Mouse (Mus musculus) kidney, embryonic 14.5 days (tissue): ENCODE results near the gene Acap1. TPM values are rescaled to one million over a fixed set of nuclear protein-coding genes. Genes with fewer than 3 reads are reported as not detected.

ENCODE experiments used
- ATAC-seq: fragments of 200-750 bp; cut with Nextera tagmentation; 2 replicates; pipeline ENCODE4 v1.8.0; 2017; ENCODE audit warnings: moderate number of reproducible peaks, mild to moderate bottlenecking, moderate TSS enrichment, moderate library complexity; ENCODE audit not compliant: low FRiP score, low TSS enrichment
- H3K27ac ChIP-seq: fragments of 300-500 bp; sonication (generic); 2 replicates; pipeline ENCODE4 v1.5.1; 2014; ENCODE audit warnings: low read depth, mild to moderate bottlenecking, low read length, moderate library complexity, mixed read lengths
- H3K27me3 ChIP-seq: fragments of 300-500 bp; sonication (generic); 2 replicates; pipeline ENCODE4 v1.6.1; 2014; ENCODE audit warnings: mild to moderate bottlenecking, low read length; ENCODE audit not compliant: control insufficient read depth, insufficient read depth
- H3K36me3 ChIP-seq: fragments of 300-500 bp; sonication (generic); 2 replicates; pipeline ENCODE4 v1.6.1; 2014; ENCODE audit warnings: low read length, mixed read lengths; ENCODE audit not compliant: control insufficient read depth, insufficient read depth
- H3K4me1 ChIP-seq: fragments of 300-500 bp; sonication (generic); 2 replicates; pipeline ENCODE4 v1.6.1; 2014; ENCODE audit warnings: low read length, mixed read lengths; ENCODE audit not compliant: control insufficient read depth, insufficient read depth
- H3K4me2 ChIP-seq: fragments of 300-500 bp; sonication (generic); replicated peaks from 2 replicates; pipeline ENCODE4 v1.6.1; 2014; ENCODE audit warnings: low read depth, mild to moderate bottlenecking, low read length
- H3K4me3 ChIP-seq: fragments of 300-500 bp; sonication (generic); 2 replicates; pipeline ENCODE4 v1.5.1; 2014; ENCODE audit warnings: mild to moderate bottlenecking, low read length
- H3K9ac ChIP-seq: fragments of 300-500 bp; sonication (generic); 2 replicates; pipeline ENCODE4 v1.6.1; 2014; ENCODE audit warnings: low read depth, mild to moderate bottlenecking, low read length, moderate library complexity
- H3K9me3 ChIP-seq: fragments of 300-500 bp; sonication (generic); 2 replicates; pipeline ENCODE4 v1.6.1; 2016; ENCODE audit warnings: low read length; ENCODE audit not compliant: control insufficient read depth
- WGBS: fragments of 180-500 bp; shearing (Covaris S2); extraction: QIAGEN DNeasy Blood & Tissue Kit; methylation state at CpG from one replicate; pipeline ENCODE4 v1.1.7; 2014; 5-methylcytosine and 5-hydroxymethylcytosine counted together
- polyA plus RNA-seq: library from polyadenylated mRNA; unstranded; fragments of >200 nt; fragmentation: Nextera tagmentation; extraction: Ambion mirVana; gene quantifications from 2 replicates; pipeline ENCODE4 v1.2.1, GENCODE M21; 2014

The Acap1 gene
- polyA plus RNA-seq, 1 experiment from 2014 or later = 0.28 TPM

GRCm38 (mm10) chr11:69911701-69912100 is 16.4 kb upstream of the Acap1 start:
- H3K36me3 ChIP-seq = peaks cover 87% of the 10 kb centered on the region
- H3K27me3 ChIP-seq = no peaks in the 10 kb centered on the region
- no peak overlapping the region for H3K4me2 ChIP-seq
- H3K4me1 ChIP-seq = peaks cover 18% of the 10 kb centered on the region
- H3K4me3 ChIP-seq = no peak overlapping the region
- WGBS = 95% methylated on average over 6 of the region's 6 CpGs
- no peak for ATAC-seq
- no peaks in the 10 kb centered on the region for H3K9me3 ChIP-seq
- no peak overlapping the region for H3K27ac ChIP-seq
- H3K9ac ChIP-seq = no peak overlapping the region

GRCm38 (mm10) chr11:69910781-69911560 is 15.6 kb upstream of the Acap1 start:
- Histone ChIP-seq H3K4me3 (no peak overlapping the region), H3K9me3 (no peaks in the 10 kb centered on the region), H3K4me1 (peaks cover 13% of the 10 kb centered on the region), H3K9ac (no peak overlapping the region), H3K27me3 (no peaks in the 10 kb centered on the region), H3K4me2 (no peak overlapping the region), H3K36me3 (peaks cover 87% of the 10 kb centered on the region), H3K27ac (no peak overlapping the region)
- ATAC-seq = no peak
- 96% methylated on average over 17 of the region's 17 CpGs for WGBS

GRCm38 (mm10) chr11:69910177-69910576 is 14.8 kb upstream of the Acap1 start:
- no peaks in the 10 kb centered on the region for H3K9me3 ChIP-seq
- H3K4me1 ChIP-seq = peaks cover 11% of the 10 kb centered on the region
- H3K27ac ChIP-seq = no peak overlapping the region
- no peak overlapping the region for H3K4me2 ChIP-seq
- H3K4me3 ChIP-seq = no peak overlapping the region
- no peak overlapping the region for H3K9ac ChIP-seq
- peaks cover 87% of the 10 kb centered on the region for H3K36me3 ChIP-seq
- 94% methylated on average over 8 of the region's 8 CpGs for whole genome bisulfite sequencing
- no peaks in the 10 kb centered on the region for H3K27me3 ChIP-seq
- ATAC-seq = no peak

- Histone ChIP-seq H3K4me3 (no peak overlapping the region), H3K36me3 (peaks cover 89% of the 10 kb centered on the region), H3K9ac (no peak overlapping the region), H3K4me2 (no peak overlapping the region), H3K9me3 (no peaks in the 10 kb centered on the region), H3K4me1 (0 out of 2 replicates have a peak, but pooled peaks cover 4% of the 10 kb centered on the region), H3K27ac (no peak overlapping the region), H3K27me3 (no peaks in the 10 kb centered on the region)
- 93% methylated on average over 5 of the region's 5 CpGs for WGBS
- no peak for ATAC-seq
Observed at GRCm38 (mm10) chr11:69909174-69909573, 13.8 kb upstream of the Acap1 start.

GRCm38 (mm10) chr11:69908645-69909044 is 13.3 kb upstream of the Acap1 start:
- ATAC-seq = no peak
- no peak overlapping the region for H3K9ac ChIP-seq
- H3K9me3 ChIP-seq = no peaks in the 10 kb centered on the region
- no peak overlapping the region for H3K4me3 ChIP-seq
- WGBS = 94% methylated on average over 11 of the region's 11 CpGs
- H3K27me3 ChIP-seq = no peaks in the 10 kb centered on the region
- H3K36me3 ChIP-seq = peaks cover 94% of the 10 kb centered on the region
- H3K4me2 ChIP-seq = no peak overlapping the region
- 0 out of 2 replicates have a peak overlapping the region, but pooled peaks have one; percentile 19 for H3K27ac ChIP-seq
- H3K4me1 ChIP-seq = 0 out of 2 replicates have a peak, but pooled peaks cover 4% of the 10 kb centered on the region

GRCm38 (mm10) chr11:69904311-69904710 is 9.0 kb upstream of the Acap1 start:
- 96% methylated on average over 9 of the region's 9 CpGs for WGBS
- Histone ChIP-seq H3K27ac (no peak overlapping the region), H3K4me2 (no peak overlapping the region), H3K9me3 (no peaks in the 10 kb centered on the region), H3K4me1 (peaks cover 16% of the 10 kb centered on the region), H3K4me3 (no peak overlapping the region), H3K36me3 (peaks cover 60% of the 10 kb centered on the region), H3K9ac (no peak overlapping the region), H3K27me3 (no peaks in the 10 kb centered on the region)
- ATAC-seq = no peak

- Histone ChIP-seq H3K27ac (no peak overlapping the region), H3K4me3 (peak overlapping the region; percentile 93), H3K4me2 (peak overlapping the region; percentile 97), H3K4me1 (peaks cover 17% of the 10 kb centered on the region), H3K9ac (peak overlapping the region; percentile 96; the same call in 1 of the 2 replicates), H3K36me3 (peaks cover 46% of the 10 kb centered on the region), H3K27me3 (no peaks in the 10 kb centered on the region), H3K9me3 (no peaks in the 10 kb centered on the region)
- WGBS = 87% methylated on average over 13 of the region's 13 CpGs
- ATAC-seq = no peak
Observed at GRCm38 (mm10) chr11:69902972-69903371, 7.6 kb upstream of the Acap1 start.

GRCm38 (mm10) chr11:69901993-69902392 is 6.7 kb upstream of the Acap1 start:
- Histone ChIP-seq H3K4me1 (peaks cover 17% of the 10 kb centered on the region), H3K4me2 (peak overlapping the region; percentile 97), H3K9ac (peak overlapping the region; percentile 96), H3K27me3 (no peaks in the 10 kb centered on the region), H3K9me3 (no peaks in the 10 kb centered on the region), H3K36me3 (peaks cover 36% of the 10 kb centered on the region), H3K27ac (peak overlapping the region; percentile 99), H3K4me3 (peak overlapping the region; percentile 93)
- ATAC-seq = peak; percentile 5; the same call in 1 of the 2 replicates
- under 1% methylated on average over 39 of the region's 39 CpGs for WGBS

- H3K4me1 ChIP-seq = peaks cover 17% of the 10 kb centered on the region
- H3K9me3 ChIP-seq = no peaks in the 10 kb centered on the region
- peak overlapping the region; percentile 93 for H3K4me3 ChIP-seq
- H3K36me3 ChIP-seq = peaks cover 31% of the 10 kb centered on the region
- peak overlapping the region; percentile 99 for H3K27ac ChIP-seq
- H3K9ac ChIP-seq = peak overlapping the region; percentile 96
- H3K27me3 ChIP-seq = no peaks in the 10 kb centered on the region
- peak; percentile 76 for ATAC-seq
- H3K4me2 ChIP-seq = peak overlapping the region; percentile 97
- under 1% methylated on average over 42 of the region's 42 CpGs for WGBS
Observed at GRCm38 (mm10) chr11:69901406-69901846, 6.1 kb upstream of the Acap1 start.
